Mouse (Mus musculus) myocyte (in vitro differentiated cells): ENCODE measurements at regions not wholly inside any gene's neighbourhood (a gene's known extent, or its start where the extent isn't known, plus 50 kb on each side); places are given as distances from the start of the nearest gene placed in this dataset.
A peak's percentile ranks its signal among the peaks of the same experiment; 100 is the strongest.
"Not testable (repeated sequence)": the region's sequence is repeated elsewhere in the genome, so short reads cannot be mapped to it uniquely, and the experiment has no call there.

ENCODE experiments used
- H3K27me3 ChIP-seq: one replicate; pipeline ENCODE4 v1.6.1; 2011; ENCODE audit not compliant: control insufficient read depth, insufficient read depth, insufficient read length
- H3K36me3 ChIP-seq: one replicate; pipeline ENCODE4 v1.6.1; 2011; ENCODE audit not compliant: control insufficient read depth, insufficient read depth
- H3K4me2 ChIP-seq: one replicate; pipeline ENCODE4 v1.6.1; 2011; ENCODE audit warnings: low read depth, control low read depth
- H3K4me3 ChIP-seq: one replicate; pipeline ENCODE4 v1.5.1; 2011; ENCODE audit warnings: mild to moderate bottlenecking, control low read depth, moderate library complexity
- H3K79me2 ChIP-seq: one replicate; pipeline ENCODE4 v1.6.1; 2011; ENCODE audit not compliant: control insufficient read depth, insufficient read depth
- H3ac ChIP-seq: one replicate; pipeline ENCODE4 v1.6.1; 2011; ENCODE audit not compliant: control insufficient read depth, insufficient read length
- CEBPB ChIP-seq: IDR thresholded peaks from 2 replicates; pipeline ENCODE4 v1.6.1; 2011; ENCODE audit warnings: mild to moderate bottlenecking, moderate library complexity; ENCODE audit not compliant: poor library complexity, insufficient read depth, severe bottlenecking
- E2F4 ChIP-seq: IDR thresholded peaks from one replicate; pipeline ENCODE4 v1.6.1; 2011; ENCODE audit warnings: mild to moderate bottlenecking, control low read depth, moderate library complexity; ENCODE audit not compliant: insufficient read depth
- MAX ChIP-seq: IDR thresholded peaks from one replicate; pipeline ENCODE4 v1.6.1; 2011; ENCODE audit warnings: low read depth, mild to moderate bottlenecking, control low read depth
- MYOD1 ChIP-seq, 3 experiments: IDR thresholded peaks; one replicate each; pipeline ENCODE4 v1.6.1; 2011; ENCODE audit warnings: control low read depth in 2 of 3, low read depth in 2 of 3, mild to moderate bottlenecking in 2 of 3, moderate library complexity in 1 of 3; ENCODE audit not compliant: insufficient read length in 2 of 3, control insufficient read depth in 1 of 3
- MYOG ChIP-seq, 3 experiments: IDR thresholded peaks; one replicate each; pipeline ENCODE4 v1.6.1; 2011; ENCODE audit warnings: control low read depth in 2 of 3, low read depth in 2 of 3, mild to moderate bottlenecking in 2 of 3; ENCODE audit not compliant: insufficient read length in 2 of 3, control insufficient read depth in 1 of 3, insufficient read depth in 1 of 3
- POLR2A ChIP-seq: IDR thresholded peaks from one replicate; pipeline ENCODE4 v1.6.1; 2011; ENCODE audit warnings: low read depth, mild to moderate bottlenecking, control low read depth, moderate library complexity; ENCODE audit not compliant: insufficient read length
- POLR2AphosphoS2 ChIP-seq: IDR thresholded peaks from one replicate; pipeline ENCODE4 v1.6.1; 2011; ENCODE audit warnings: low read depth, control low read depth; ENCODE audit not compliant: insufficient read length
- REST ChIP-seq: IDR thresholded peaks from one replicate; pipeline ENCODE4 v1.6.1; 2011; ENCODE audit warnings: mild to moderate bottlenecking, control low read depth, moderate library complexity; ENCODE audit not compliant: insufficient read depth, insufficient read length
- SRF ChIP-seq: IDR thresholded peaks from one replicate; pipeline ENCODE4 v1.6.1; 2011; ENCODE audit warnings: low read depth; ENCODE audit not compliant: control insufficient read depth, insufficient read length
- TCF12 ChIP-seq: IDR thresholded peaks from one replicate; pipeline ENCODE4 v1.6.1; 2011; ENCODE audit warnings: mild to moderate bottlenecking, control low read depth; ENCODE audit not compliant: poor library complexity, insufficient read depth, severe bottlenecking
- TCF3 ChIP-seq: IDR thresholded peaks from one replicate; pipeline ENCODE4 v1.6.1; 2011; ENCODE audit warnings: low read depth, control low read depth; ENCODE audit not compliant: insufficient read length
- USF1 ChIP-seq: IDR thresholded peaks from one replicate; pipeline ENCODE4 v1.6.1; 2011; ENCODE audit warnings: low read depth, mild to moderate bottlenecking, control low read depth, moderate library complexity

- TF ChIP-seq TCF12 (no peak), POLR2A (no peak)
- Histone ChIP-seq H3K4me2 (peak overlapping the region; percentile 58), H3K36me3 (no peaks in the 10 kb centered on the region), H3K27me3 (peaks cover 27% of the 10 kb centered on the region), H3K79me2 (no peaks in the 10 kb centered on the region), H3ac (no peak overlapping the region), H3K4me3 (no peak overlapping the region)
These were observed 67.0 kb upstream of the Top1 start for GRCm38 (mm10) chr2:160578384-160579320.

GRCm38 (mm10) chr2:160580250-160580649 is 65.4 kb upstream of the Top1 start:
- Histone ChIP-seq H3K27me3 (peaks cover 43% of the 10 kb centered on the region), H3K4me3 (no peak overlapping the region), H3K36me3 (no peaks in the 10 kb centered on the region), H3K4me2 (no peak overlapping the region), H3ac (no peak overlapping the region), H3K79me2 (no peaks in the 10 kb centered on the region)
- TF ChIP-seq USF1 (no peak), MYOG (IDR thresholded peaks at IDR 0.05; ENCODE audit: control insufficient read depth in 1 of 3, insufficient read depth in 1 of 3, insufficient read length in 2 of 3, low read depth in 2 of 3) (no peak)

- no peaks in the 10 kb centered on the region for H3K36me3 ChIP-seq
- TF ChIP-seq POLR2A = no peak
- TF ChIP-seq POLR2AphosphoS2 = no peak
- TF ChIP-seq CEBPB = no peak
- TF ChIP-seq E2F4 = no peak
- TF ChIP-seq SRF = no peak
- TF ChIP-seq REST = no peak
- TF ChIP-seq MYOG (IDR thresholded peaks at IDR 0.05; ENCODE audit: control insufficient read depth in 1 of 3, insufficient read depth in 1 of 3, insufficient read length in 2 of 3, low read depth in 2 of 3) = no peak
- no peak for TF ChIP-seq TCF3
- TF ChIP-seq USF1 = no peak
- no peak for TF ChIP-seq MYOD1 (IDR thresholded peaks at IDR 0.05; ENCODE audit: control insufficient read depth in 1 of 3, insufficient read length in 2 of 3, low read depth in 2 of 3)
- TF ChIP-seq TCF12 = no peak
- TF ChIP-seq MAX = no peak
- no peak overlapping the region for H3K4me3 ChIP-seq
- no peak overlapping the region for H3ac ChIP-seq
- H3K27me3 ChIP-seq = peaks cover 46% of the 10 kb centered on the region
- no peaks in the 10 kb centered on the region for H3K79me2 ChIP-seq
- no peak overlapping the region for H3K4me2 ChIP-seq
These were observed 64.7 kb upstream of the Top1 start for GRCm38 (mm10) chr2:160581029-160581428.

- not testable (repeated sequence) for H3K79me2 ChIP-seq, H3K36me3 ChIP-seq, H3K4me3 ChIP-seq, H3K4me2 ChIP-seq, H3ac ChIP-seq
- H3K27me3 ChIP-seq = peaks cover 46% of the 10 kb centered on the region
These were observed 62.7 kb upstream of the Top1 start for GRCm38 (mm10) chr2:160583034-160583433.

DNA sequence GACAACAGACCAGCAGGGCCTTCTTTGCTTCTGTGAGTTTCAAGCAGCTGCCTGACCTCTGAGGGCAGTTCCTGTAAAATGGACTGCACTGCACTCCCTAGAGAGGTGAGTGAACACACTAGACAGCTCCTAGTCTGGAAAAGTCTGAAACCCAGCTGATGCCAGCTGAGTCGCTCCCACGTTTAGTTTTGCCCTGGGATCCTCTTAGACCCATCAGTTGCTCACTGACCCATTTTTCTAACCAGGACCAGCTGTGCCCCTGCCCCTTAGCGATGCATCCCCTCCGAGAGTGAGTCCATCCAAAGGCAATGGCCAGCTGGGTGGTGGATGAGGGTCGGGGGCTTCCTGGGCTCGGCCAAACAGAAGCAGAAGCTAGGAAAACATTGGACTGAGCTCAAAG is 62.2 kb upstream of the Top1 start:
- no peaks in the 10 kb centered on the region for H3K79me2 ChIP-seq
- no peak overlapping the region for H3K4me2 ChIP-seq
- H3K36me3 ChIP-seq = no peaks in the 10 kb centered on the region
- H3K4me3 ChIP-seq = no peak overlapping the region
- TF ChIP-seq POLR2AphosphoS2 (no peak), TCF3 (no peak), REST (no peak), TCF12 (no peak), MYOG (IDR thresholded peaks at IDR 0.05; ENCODE audit: control insufficient read depth in 1 of 3, insufficient read depth in 1 of 3, insufficient read length in 2 of 3, low read depth in 2 of 3) (no peak), MAX (no peak), MYOD1 (IDR thresholded peaks at IDR 0.05; ENCODE audit: control insufficient read depth in 1 of 3, insufficient read length in 2 of 3, low read depth in 2 of 3) (no peak), POLR2A (no peak), E2F4 (no peak), SRF (no peak), USF1 (no peak)
- no peak overlapping the region for H3ac ChIP-seq
- H3K27me3 ChIP-seq = peaks cover 46% of the 10 kb centered on the region

DNA sequence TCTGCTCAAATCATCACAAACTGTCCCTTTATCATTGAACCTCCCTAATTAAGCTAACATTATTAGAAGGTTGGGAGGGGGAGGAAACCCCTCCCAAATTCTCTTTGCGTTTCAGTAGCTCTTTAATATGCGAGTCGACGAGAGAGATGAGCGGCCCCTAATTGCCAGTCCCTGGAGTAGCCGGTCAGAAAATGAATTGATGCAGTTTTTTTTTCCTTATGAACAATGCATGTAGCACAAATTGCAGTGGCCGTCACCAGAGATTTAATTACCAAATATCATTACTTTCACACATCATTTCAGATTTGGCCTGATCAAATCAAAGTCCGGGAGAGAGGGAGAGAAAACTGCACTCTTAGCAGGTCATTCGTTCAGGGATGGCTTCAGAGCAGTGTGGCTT is 61.1 kb upstream of the Top1 start:
- H3ac ChIP-seq = no peak overlapping the region
- H3K27me3 ChIP-seq = peaks cover 46% of the 10 kb centered on the region
- TF ChIP-seq TCF12 = no peak
- no peak for TF ChIP-seq REST
- no peak for TF ChIP-seq E2F4
- no peaks in the 10 kb centered on the region for H3K79me2 ChIP-seq
- no peak overlapping the region for H3K4me3 ChIP-seq
- H3K36me3 ChIP-seq = no peaks in the 10 kb centered on the region
- no peak overlapping the region for H3K4me2 ChIP-seq
